Mouse (Mus musculus) liver, embryonic 14.5 days (tissue): ENCODE measurements around the gene Rnf150.

Source experiments
- CTCF ChIP-seq: IDR thresholded peaks from 2 replicates; pipeline ENCODE4 v1.5.1; 2016; ENCODE audit warnings: antibody characterized with exemption, low read depth, control low read depth
- EP300 ChIP-seq: IDR thresholded peaks from 2 replicates; pipeline ENCODE4 v1.6.1; 2016; ENCODE audit warnings: antibody characterized with exemption, low read depth

GRCm38 (mm10) chr8:83067906-83068305, 204.8 kb downstream of the Rnf150 start:
- TF ChIP-seq CTCF = no peak
- TF ChIP-seq EP300 = no peak
